Mouse (Mus musculus): ENCODE data around the gene Bin2. TPM values are rescaled to one million over a fixed set of nuclear protein-coding genes. Genes with fewer than 3 reads are reported as not detected.
A peak's percentile ranks its signal among the peaks of the same experiment; 100 is the strongest.

The Bin2 gene
- polyA plus RNA-seq, 1 experiment from 2014 or later, result 6.6 TPM

- ATAC-seq (replicated peaks; ENCODE audit: insufficient number of reproducible peaks, low FRiP score, low TSS enrichment), result no peak
- no peaks in the 10 kb centered on the region for H3K9me3 ChIP-seq (replicated peaks; ENCODE audit: control insufficient read depth, low read length)
- no peaks in the 10 kb centered on the region for H3K36me3 ChIP-seq (ENCODE audit: control insufficient read depth, insufficient read depth, low read length)
- peak overlapping the region; percentile 51 for H3K4me2 ChIP-seq
- WGBS (ENCODE audit: insufficient replicate concordance), result 5% methylated on average over 17 of the region's 17 CpGs
- H3K4me1 ChIP-seq (ENCODE audit: control insufficient read depth, insufficient read depth, low read length), result peaks cover 5% of the 10 kb centered on the region; the same call in 1 of the 2 replicates
- H3K9ac ChIP-seq (ENCODE audit: low read depth, low read length), result no peak overlapping the region
- no peak overlapping the region for H3K27ac ChIP-seq (ENCODE audit: low read depth, low read length)
- peak overlapping the region; percentile 22 for H3K4me3 ChIP-seq (ENCODE audit: low read depth, low read length)
- peaks cover 16% of the 10 kb centered on the region for H3K27me3 ChIP-seq (ENCODE audit: control insufficient read depth, insufficient read depth, low read length)
Observed at GRCm38 (mm10) chr15:100703913-100704312, 34.6 kb upstream of the Bin2 start.

GRCm38 (mm10) chr15:100701856-100702255, 32.5 kb upstream of the Bin2 start:
- Histone ChIP-seq H3K27ac (ENCODE audit: low read depth, low read length) (no peak overlapping the region), H3K36me3 (ENCODE audit: control insufficient read depth, insufficient read depth, low read length) (no peaks in the 10 kb centered on the region), H3K9ac (ENCODE audit: low read depth, low read length) (no peak overlapping the region), H3K4me3 (ENCODE audit: low read depth, low read length) (no peak overlapping the region), H3K4me1 (ENCODE audit: control insufficient read depth, insufficient read depth, low read length) (peaks cover 5% of the 10 kb centered on the region; the same call in 1 of the 2 replicates), H3K9me3 (replicated peaks; ENCODE audit: control insufficient read depth, low read length) (no peaks in the 10 kb centered on the region), H3K27me3 (ENCODE audit: control insufficient read depth, insufficient read depth, low read length) (peaks cover 16% of the 10 kb centered on the region), H3K4me2 (no peak overlapping the region)
- no peak for ATAC-seq (replicated peaks; ENCODE audit: insufficient number of reproducible peaks, low FRiP score, low TSS enrichment)
- 54% methylated on average over 6 of the region's 6 CpGs for WGBS (ENCODE audit: insufficient replicate concordance)

GRCm38 (mm10) chr15:100701108-100701507, 31.8 kb upstream of the Bin2 start:
- Histone ChIP-seq H3K9ac (ENCODE audit: low read depth, low read length) (no peak overlapping the region), H3K27me3 (ENCODE audit: control insufficient read depth, insufficient read depth, low read length) (peaks cover 16% of the 10 kb centered on the region), H3K9me3 (replicated peaks; ENCODE audit: control insufficient read depth, low read length) (no peaks in the 10 kb centered on the region), H3K4me2 (no peak overlapping the region), H3K27ac (ENCODE audit: low read depth, low read length) (no peak overlapping the region), H3K4me1 (ENCODE audit: control insufficient read depth, insufficient read depth, low read length) (peaks cover 5% of the 10 kb centered on the region; the same call in 1 of the 2 replicates), H3K4me3 (ENCODE audit: low read depth, low read length) (no peak overlapping the region), H3K36me3 (ENCODE audit: control insufficient read depth, insufficient read depth, low read length) (no peaks in the 10 kb centered on the region)
- 64% methylated on average over 10 of the region's 10 CpGs for WGBS (ENCODE audit: insufficient replicate concordance)
- ATAC-seq (replicated peaks; ENCODE audit: insufficient number of reproducible peaks, low FRiP score, low TSS enrichment), result no peak

GRCm38 (mm10) chr15:100700424-100700823, 31.1 kb upstream of the Bin2 start:
- no peaks in the 10 kb centered on the region for H3K36me3 ChIP-seq (ENCODE audit: control insufficient read depth, insufficient read depth, low read length)
- 65% methylated on average over 5 of the region's 5 CpGs for WGBS (ENCODE audit: insufficient replicate concordance)
- H3K27ac ChIP-seq (ENCODE audit: low read depth, low read length), result no peak overlapping the region
- H3K4me3 ChIP-seq (ENCODE audit: low read depth, low read length), result no peak overlapping the region
- no peak overlapping the region for H3K4me2 ChIP-seq
- ATAC-seq (replicated peaks; ENCODE audit: insufficient number of reproducible peaks, low FRiP score, low TSS enrichment), result no peak
- H3K4me1 ChIP-seq (ENCODE audit: control insufficient read depth, insufficient read depth, low read length), result peaks cover 5% of the 10 kb centered on the region; the same call in 1 of the 2 replicates
- peaks cover 16% of the 10 kb centered on the region for H3K27me3 ChIP-seq (ENCODE audit: control insufficient read depth, insufficient read depth, low read length)
- no peak overlapping the region for H3K9ac ChIP-seq (ENCODE audit: low read depth, low read length)
- H3K9me3 ChIP-seq (replicated peaks; ENCODE audit: control insufficient read depth, low read length), result no peaks in the 10 kb centered on the region

- Histone ChIP-seq H3K9me3 (replicated peaks; ENCODE audit: control insufficient read depth, low read length) (no peaks in the 10 kb centered on the region), H3K4me1 (ENCODE audit: control insufficient read depth, insufficient read depth, low read length) (peaks cover 5% of the 10 kb centered on the region; the same call in 1 of the 2 replicates), H3K4me3 (ENCODE audit: low read depth, low read length) (no peak overlapping the region), H3K4me2 (no peak overlapping the region), H3K9ac (ENCODE audit: low read depth, low read length) (no peak overlapping the region), H3K27ac (ENCODE audit: low read depth, low read length) (no peak overlapping the region), H3K27me3 (ENCODE audit: control insufficient read depth, insufficient read depth, low read length) (peaks cover 16% of the 10 kb centered on the region), H3K36me3 (ENCODE audit: control insufficient read depth, insufficient read depth, low read length) (no peaks in the 10 kb centered on the region)
- ATAC-seq (replicated peaks; ENCODE audit: insufficient number of reproducible peaks, low FRiP score, low TSS enrichment), result no peak
- 73% methylated on average over 6 of the region's 6 CpGs for WGBS (ENCODE audit: insufficient replicate concordance)
Observed at GRCm38 (mm10) chr15:100699386-100699785, 30.0 kb upstream of the Bin2 start.

- H3K4me1 ChIP-seq (ENCODE audit: control insufficient read depth, insufficient read depth, low read length), result no peaks in the 10 kb centered on the region
- peaks cover 4% of the 10 kb centered on the region for H3K27me3 ChIP-seq (ENCODE audit: control insufficient read depth, insufficient read depth, low read length)
- H3K9me3 ChIP-seq (replicated peaks; ENCODE audit: control insufficient read depth, low read length), result no peaks in the 10 kb centered on the region
- no peak overlapping the region for H3K4me3 ChIP-seq (ENCODE audit: low read depth, low read length)
- 72% methylated on average over 10 of the region's 10 CpGs for WGBS (ENCODE audit: insufficient replicate concordance)
- no peak for ATAC-seq (replicated peaks; ENCODE audit: insufficient number of reproducible peaks, low FRiP score, low TSS enrichment)
- H3K4me2 ChIP-seq, result no peak overlapping the region
- H3K9ac ChIP-seq (ENCODE audit: low read depth, low read length), result no peak overlapping the region
- no peaks in the 10 kb centered on the region for H3K36me3 ChIP-seq (ENCODE audit: control insufficient read depth, insufficient read depth, low read length)
- no peak overlapping the region for H3K27ac ChIP-seq (ENCODE audit: low read depth, low read length)
Observed at GRCm38 (mm10) chr15:100698078-100698477, 28.7 kb upstream of the Bin2 start.

GRCm38 (mm10) chr15:100694406-100694805, 25.1 kb upstream of the Bin2 start:
- ATAC-seq (replicated peaks; ENCODE audit: insufficient number of reproducible peaks, low FRiP score, low TSS enrichment), result no peak
- Histone ChIP-seq H3K9ac (ENCODE audit: low read depth, low read length) (no peak overlapping the region), H3K36me3 (ENCODE audit: control insufficient read depth, insufficient read depth, low read length) (no peaks in the 10 kb centered on the region), H3K4me3 (ENCODE audit: low read depth, low read length) (no peak overlapping the region), H3K9me3 (replicated peaks; ENCODE audit: control insufficient read depth, low read length) (peaks cover 8% of the 10 kb centered on the region; the same call in 1 of the 2 replicates), H3K4me1 (ENCODE audit: control insufficient read depth, insufficient read depth, low read length) (0 out of 2 replicates have a peak, but pooled peaks cover 5% of the 10 kb centered on the region), H3K27ac (ENCODE audit: low read depth, low read length) (no peak overlapping the region), H3K4me2 (no peak overlapping the region), H3K27me3 (ENCODE audit: control insufficient read depth, insufficient read depth, low read length) (no peaks in the 10 kb centered on the region)
- WGBS (ENCODE audit: insufficient replicate concordance), result 88% methylated on average over 9 of the region's 9 CpGs

- H3K27me3 ChIP-seq (ENCODE audit: control insufficient read depth, insufficient read depth, low read length), result no peaks in the 10 kb centered on the region
- H3K4me1 ChIP-seq (ENCODE audit: control insufficient read depth, insufficient read depth, low read length), result 0 out of 2 replicates have a peak, but pooled peaks cover 5% of the 10 kb centered on the region
- H3K9me3 ChIP-seq (replicated peaks; ENCODE audit: control insufficient read depth, low read length), result peaks cover 8% of the 10 kb centered on the region; the same call in 1 of the 2 replicates
- no peak overlapping the region for H3K4me3 ChIP-seq (ENCODE audit: low read depth, low read length)
- no peaks in the 10 kb centered on the region for H3K36me3 ChIP-seq (ENCODE audit: control insufficient read depth, insufficient read depth, low read length)
- no peak overlapping the region for H3K27ac ChIP-seq (ENCODE audit: low read depth, low read length)
- no peak for ATAC-seq (replicated peaks; ENCODE audit: insufficient number of reproducible peaks, low FRiP score, low TSS enrichment)
- no peak overlapping the region for H3K4me2 ChIP-seq
- no peak overlapping the region for H3K9ac ChIP-seq (ENCODE audit: low read depth, low read length)
- whole genome bisulfite sequencing (ENCODE audit: insufficient replicate concordance), result 41% methylated on average over 3 of the region's 3 CpGs
Observed at GRCm38 (mm10) chr15:100691990-100692389, 22.6 kb upstream of the Bin2 start.

GRCm38 (mm10) chr15:100687430-100687971, 18.1 kb upstream of the Bin2 start, which contains the start of gene Cela1:
TSS of gene Cela1 (minus strand) at chr15:100687921.
- H3K9me3 ChIP-seq (replicated peaks; ENCODE audit: control insufficient read depth, low read length), result peaks cover 8% of the 10 kb centered on the region; the same call in 1 of the 2 replicates
- H3K27ac ChIP-seq (ENCODE audit: low read depth, low read length), result no peak within 1 kb of the TSS
- H3K9ac ChIP-seq (ENCODE audit: low read depth, low read length), result no peak within 1 kb of the TSS
- 63% methylated on average over 8 of the region's 8 CpGs for WGBS (ENCODE audit: insufficient replicate concordance)
- no peaks in the 10 kb centered on the region for H3K36me3 ChIP-seq (ENCODE audit: control insufficient read depth, insufficient read depth, low read length)
- H3K4me1 ChIP-seq (ENCODE audit: control insufficient read depth, insufficient read depth, low read length), result 0 out of 2 replicates have a peak, but pooled peaks cover 5% of the 10 kb centered on the region
- H3K4me3 ChIP-seq (ENCODE audit: low read depth, low read length), result no peak within 1 kb of the TSS
- H3K27me3 ChIP-seq (ENCODE audit: control insufficient read depth, insufficient read depth, low read length), result 0 out of 2 replicates have a peak, but pooled peaks cover 4% of the 10 kb centered on the region
- no peak for ATAC-seq (replicated peaks; ENCODE audit: insufficient number of reproducible peaks, low FRiP score, low TSS enrichment)
- H3K4me2 ChIP-seq, result no peak within 1 kb of the TSS
